Mouse (Mus musculus) spleen, adult 2 months (tissue): ENCODE results near the gene Zfp239. TPM values are rescaled to one million over a fixed set of nuclear protein-coding genes. Genes with fewer than 3 reads are reported as not detected.
"Not testable (repeated sequence)": the region's sequence is repeated elsewhere in the genome, so short reads cannot be mapped to it uniquely, and the experiment has no call there.

Experiments
- DNase-seq, 2 experiments: peaks; one replicate each; pipeline versions ENCODE4 v3.0.0 to v3.0.0-alpha.2; 2012 to 2021; ENCODE audit warnings: low spot score in 2 of 2, low read depth in 1 of 2
- H3K27ac ChIP-seq: fragments of 200-500 bp; 2 replicates; pipeline ENCODE4 v1.5.1; 2012; ENCODE audit warnings: low read length, inconsistent platforms; ENCODE audit not compliant: insufficient read depth
- H3K27me3 ChIP-seq: fragments of 200-500 bp; 2 replicates; pipeline ENCODE4 v1.6.1; 2012; ENCODE audit warnings: mild to moderate bottlenecking, moderate library complexity, low read length, inconsistent platforms; ENCODE audit not compliant: control insufficient read depth, insufficient read depth
- H3K36me3 ChIP-seq: fragments of 200-500 bp; 2 replicates; pipeline ENCODE4 v1.6.1; 2012; ENCODE audit warnings: mild to moderate bottlenecking, low read length, inconsistent platforms; ENCODE audit not compliant: control insufficient read depth, insufficient read depth
- H3K4me1 ChIP-seq: fragments of 200-500 bp; 2 replicates; pipeline ENCODE4 v1.6.1; 2011; ENCODE audit warnings: inconsistent platforms; ENCODE audit not compliant: control insufficient read depth, insufficient read depth, insufficient read length
- H3K4me3 ChIP-seq: fragments of 200-500 bp; 2 replicates; pipeline ENCODE4 v1.5.1; 2011; ENCODE audit warnings: mild to moderate bottlenecking, inconsistent platforms; ENCODE audit not compliant: insufficient read depth, insufficient read length; ENCODE audit errors: extremely low read depth
- CTCF ChIP-seq: fragments of 200-500 bp; IDR thresholded peaks from 2 replicates; pipeline ENCODE4 v1.5.1; 2011; ENCODE audit warnings: mild to moderate bottlenecking, inconsistent platforms; ENCODE audit not compliant: insufficient read depth, insufficient read length, insufficient replicate concordance; ENCODE audit errors: extremely low read depth
- POLR2A ChIP-seq: fragments of 200-500 bp; IDR thresholded peaks from 2 replicates; pipeline ENCODE4 v1.6.1; 2011; ENCODE audit warnings: low read depth, low read length, inconsistent platforms
- WGBS: fragments of 180-500 bp; shearing (Covaris S2); methylation state at CpG from one replicate; pipeline ENCODE4 v1.1.7; 2018; 5-methylcytosine and 5-hydroxymethylcytosine counted together
- polyA plus RNA-seq: library from polyadenylated mRNA; depleted of rRNA; stranded (reverse); fragments of >200 nt; gene quantifications from 2 replicates; pipeline ENCODE4 v1.2.3, GENCODE M21; 2012

The Zfp239 gene
- polyA plus RNA-seq, 1 experiment, result 1.4 TPM

- Histone ChIP-seq H3K4me1 (peaks cover 4% of the 10 kb centered on the region), H3K36me3 (no peaks in the 10 kb centered on the region), H3K4me3 (no peak overlapping the region), H3K27ac (no peak overlapping the region), H3K27me3 (no peaks in the 10 kb centered on the region)
- no peak for DNase-seq
- 64% methylated on average over 8 of the region's 8 CpGs for WGBS
- TF ChIP-seq CTCF, result no peak
- no peak for TF ChIP-seq POLR2A
These were observed 565 bp downstream of the Zfp239 start for GRCm38 (mm10) chr6:117862465-117862864.

GRCm38 (mm10) chr6:117862899-117863620, 1.2 kb downstream of the Zfp239 start:
- H3K27ac ChIP-seq, result no peak overlapping the region
- H3K36me3 ChIP-seq, result no peaks in the 10 kb centered on the region
- H3K27me3 ChIP-seq, result no peaks in the 10 kb centered on the region
- 1% methylated on average over 26 of the region's 26 CpGs for WGBS
- peak overlapping the region; percentile 61 for H3K4me3 ChIP-seq
- peaks cover 4% of the 10 kb centered on the region for H3K4me1 ChIP-seq
- DNase-seq, result peak in 1 of 2 experiments; percentile 63
- TF ChIP-seq CTCF (no peak), POLR2A (no peak)

DNA sequence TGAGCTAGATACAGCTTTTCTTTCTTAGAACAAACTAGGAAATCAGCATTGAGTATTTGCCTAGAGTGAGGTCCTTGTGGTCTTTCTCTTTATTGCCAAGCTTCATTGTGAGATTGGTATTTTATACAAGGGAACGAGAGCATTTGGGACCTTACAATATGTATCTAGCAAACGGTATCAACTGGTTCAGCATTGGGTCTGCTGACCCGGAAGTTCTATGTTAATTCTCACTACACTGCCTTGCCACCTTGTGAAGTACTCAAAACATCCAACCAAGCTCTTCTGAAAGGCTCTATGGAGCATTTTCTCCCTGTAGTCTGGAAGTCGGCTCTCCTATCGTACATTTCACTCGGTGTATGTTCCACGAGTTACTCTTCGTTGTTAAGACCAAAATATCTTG, 1.9 kb downstream of the Zfp239 start:
- no peak overlapping the region for H3K4me3 ChIP-seq
- peaks cover 4% of the 10 kb centered on the region for H3K4me1 ChIP-seq
- no peak for DNase-seq
- H3K27me3 ChIP-seq, result no peaks in the 10 kb centered on the region
- 91% methylated on average over 8 of the region's 8 CpGs for WGBS
- H3K27ac ChIP-seq, result no peak overlapping the region
- TF ChIP-seq CTCF, result no peak
- TF ChIP-seq POLR2A, result no peak
- no peaks in the 10 kb centered on the region for H3K36me3 ChIP-seq

DNA sequence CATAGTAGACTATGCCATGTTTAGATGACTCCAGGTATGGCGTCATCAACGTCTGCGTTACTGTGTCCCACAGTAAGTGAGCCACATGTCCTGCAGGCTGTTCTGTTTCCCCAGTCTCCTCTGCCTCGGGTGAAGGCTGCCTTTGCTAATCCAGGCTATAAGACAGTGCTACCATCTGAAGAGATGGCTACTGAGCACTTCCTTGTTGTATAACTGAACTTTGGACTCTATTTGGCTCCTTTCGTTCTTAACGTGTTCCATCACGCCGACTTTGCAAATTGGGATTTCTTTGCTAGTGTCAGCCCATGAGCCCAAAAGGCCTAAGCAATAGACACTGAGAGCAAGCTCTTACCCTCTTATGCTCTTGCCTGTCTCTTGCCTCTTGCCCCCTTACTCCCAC, 6.3 kb downstream of the Zfp239 start:
- no peak for DNase-seq
- TF ChIP-seq CTCF, result no peak
- TF ChIP-seq POLR2A, result no peak
- H3K4me3 ChIP-seq, result no peak overlapping the region

DNA sequence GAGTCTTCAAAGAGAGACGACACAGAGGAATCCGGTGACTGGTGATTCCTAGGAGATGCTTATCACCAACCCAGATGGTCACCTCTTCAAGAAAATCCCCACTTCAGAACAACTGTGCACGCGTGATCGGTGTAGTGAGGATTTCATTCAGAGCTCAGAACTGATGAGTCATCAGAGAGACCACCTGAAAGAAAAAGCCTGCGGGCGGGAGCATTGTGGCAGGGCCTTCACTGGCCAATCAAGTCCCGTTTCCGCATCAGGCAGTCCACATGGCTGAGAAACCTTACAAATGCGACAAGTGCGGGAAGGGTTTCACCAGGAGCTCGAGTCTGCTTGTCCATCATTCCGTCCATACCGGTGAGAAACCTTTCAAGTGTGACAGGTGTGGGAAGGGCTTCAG, 9.1 kb downstream of the Zfp239 start:
- Histone ChIP-seq H3K27ac (no peak overlapping the region), H3K36me3 (no peaks in the 10 kb centered on the region), H3K4me3 (no peak overlapping the region), H3K4me1 (peaks cover 3% of the 10 kb centered on the region; the same call in 1 of the 2 replicates), H3K27me3 (no peaks in the 10 kb centered on the region)
- WGBS, result 91% methylated on average over 14 of the region's 14 CpGs
- no peak for DNase-seq
- TF ChIP-seq CTCF (no peak), POLR2A (no peak)

More for the DNA sequence above, 6.3 kb downstream of the Zfp239 start:
- 92% methylated on average over 8 of the region's 8 CpGs for WGBS
- Histone ChIP-seq H3K27me3 (no peaks in the 10 kb centered on the region), H3K4me1 (peaks cover 4% of the 10 kb centered on the region), H3K36me3 (no peaks in the 10 kb centered on the region), H3K27ac (no peak overlapping the region)

DNA sequence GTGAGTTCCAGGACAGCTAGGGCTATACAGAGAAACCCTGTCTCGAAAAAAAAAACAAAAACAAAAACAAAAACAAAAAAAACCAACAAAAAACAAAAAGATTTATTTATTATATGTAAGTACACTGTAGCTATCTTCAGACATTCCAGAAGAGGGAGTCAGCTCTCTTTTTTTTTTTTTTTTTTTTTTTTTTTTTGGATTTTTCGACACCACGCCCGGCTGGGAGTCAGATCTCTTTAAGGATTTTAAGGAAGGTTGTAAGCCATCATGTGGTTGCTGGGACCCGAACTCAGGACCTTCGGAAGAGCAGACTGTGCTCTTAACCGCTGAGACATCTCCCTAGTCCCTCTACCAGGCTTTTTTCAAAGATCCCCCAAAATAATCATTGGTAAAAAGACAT, 11.6 kb downstream of the Zfp239 start:
- not testable (repeated sequence) for H3K27ac ChIP-seq, H3K4me3 ChIP-seq, H3K36me3 ChIP-seq, H3K4me1 ChIP-seq, DNase-seq, H3K27me3 ChIP-seq
- 83% methylated on average over 7 of the region's 7 CpGs for WGBS

- H3K4me1 ChIP-seq, result peaks cover 3% of the 10 kb centered on the region; the same call in 1 of the 2 replicates
- no peaks in the 10 kb centered on the region for H3K36me3 ChIP-seq
- H3K27ac ChIP-seq, result peak overlapping the region; percentile 84
- TF ChIP-seq CTCF (no peak), POLR2A (no peak; the same call in 1 of the 2 replicates)
- no peaks in the 10 kb centered on the region for H3K27me3 ChIP-seq
- DNase-seq, result peak; percentile 37 to 75
- H3K4me3 ChIP-seq, result no peak overlapping the region
- 21% methylated on average over 3 of the region's 3 CpGs for WGBS
These were observed 12.9 kb downstream of the Zfp239 start for GRCm38 (mm10) chr6:117874621-117875281.
